Mouse (Mus musculus) layer of hippocampus, postnatal 25 days (tissue): ENCODE data around the gene Lipt2. TPM values are rescaled to one million over a fixed set of nuclear protein-coding genes. Genes with fewer than 3 reads are reported as not detected.

Experiments
- total RNA-seq, 2 experiments: library from RNA; stranded (reverse); gene quantifications; 2 replicates each; pipeline ENCODE4 v1.2.3; 2021

Lipt2 gene
- total RNA-seq, 2 experiments from 2014 or later = 5.1 to 7.4 TPM

Other genes with a start within 250 kb of the Lipt2 start
- 10 to 100 TPM; 24.0 to 25.5 TPM for gene Rnf169, start 178.8 kb upstream of the Lipt2 start, total RNA-seq
- gene Chrdl2, start 153.1 kb upstream of the Lipt2 start, total RNA-seq = under 1 TPM; 0.15 to 0.38 TPM
- gene Pold3, start 37.7 kb upstream of the Lipt2 start, total RNA-seq = 10 to 100 TPM; 24.7 to 32.4 TPM
- under 1 TPM; 0.59 TPM for gene Kcne3, start 17.2 kb downstream of the Lipt2 start, total RNA-seq
- 100 to 1,000 TPM; 267 to 298 TPM for gene Pgm2l1, start 68.1 kb downstream of the Lipt2 start, total RNA-seq
- 1 to 10 TPM; 5.4 to 6.0 TPM for gene P4ha3, start 126.2 kb downstream of the Lipt2 start, total RNA-seq
- gene C2cd3, start 213.0 kb downstream of the Lipt2 start, total RNA-seq = 10 to 100 TPM; 21.4 to 23.2 TPM
- 100 to 1,000 TPM; 141 to 145 TPM for gene Ppme1, start 213.0 kb downstream of the Lipt2 start, total RNA-seq